Mouse (Mus musculus) ES-Bruce4 (cell line): Measurements from ENCODE around the gene Eif3l. TPM values are rescaled to one million over a fixed set of nuclear protein-coding genes. Genes with fewer than 3 reads are reported as not detected.

Experiments used
- H3K27ac ChIP-seq: 2 replicates; pipeline ENCODE4 v1.5.1; 2012; ENCODE audit warnings: low read length, inconsistent platforms; ENCODE audit not compliant: insufficient read depth
- H3K27me3 ChIP-seq: 2 replicates; pipeline ENCODE4 v1.6.1; 2012; ENCODE audit warnings: mild to moderate bottlenecking, low read length, inconsistent platforms; ENCODE audit not compliant: control insufficient read depth, poor library complexity, insufficient read depth, severe bottlenecking
- H3K36me3 ChIP-seq: 2 replicates; pipeline ENCODE4 v1.6.1; 2012; ENCODE audit warnings: inconsistent platforms, mild to moderate bottlenecking, low read length, moderate library complexity; ENCODE audit not compliant: control insufficient read depth, poor library complexity, insufficient read depth, severe bottlenecking
- H3K4me1 ChIP-seq: one replicate; pipeline ENCODE4 v1.8.1; 2011; ENCODE audit warnings: low read length; ENCODE audit not compliant: control insufficient read depth, insufficient read depth
- H3K4me3 ChIP-seq: 2 replicates; pipeline ENCODE4 v1.5.1; 2011; ENCODE audit warnings: low read depth, mild to moderate bottlenecking, low read length
- H3K9ac ChIP-seq: 2 replicates; pipeline ENCODE4 v1.6.1; 2012; ENCODE audit warnings: low read depth, mild to moderate bottlenecking, inconsistent platforms; ENCODE audit not compliant: poor library complexity, severe bottlenecking
- H3K9me3 ChIP-seq: replicated peaks from 2 replicates; pipeline ENCODE4 v1.6.1; 2012; ENCODE audit warnings: mild to moderate bottlenecking, low read length, inconsistent platforms; ENCODE audit not compliant: control insufficient read depth, poor library complexity, insufficient read depth, severe bottlenecking
- CTCF ChIP-seq: IDR thresholded peaks from one replicate; pipeline ENCODE4 v1.8.1; 2011; ENCODE audit warnings: low read depth, low read length
- EP300 ChIP-seq: IDR thresholded peaks from 2 replicates; pipeline ENCODE4 v1.6.1; 2011; ENCODE audit warnings: low read depth, low read length; ENCODE audit not compliant: insufficient read depth
- POLR2A ChIP-seq: IDR thresholded peaks from one replicate; pipeline ENCODE4 v1.8.1; 2011; ENCODE audit warnings: low read length; ENCODE audit not compliant: insufficient read depth
- polyA plus RNA-seq: library from polyadenylated mRNA; stranded (reverse); fragments of >200 nt; gene quantifications from 2 replicates; pipeline ENCODE4 v1.2.4, GENCODE M21; 2011; ENCODE audit warnings: low read depth; ENCODE audit not compliant: missing spikeins, insufficient read depth, insufficient read length

Eif3l gene
- polyA plus RNA-seq, 1 experiment: 608 TPM

- H3K36me3 ChIP-seq: peaks cover 79% of the 10 kb centered on the region
These were observed 4.6 kb downstream of the Eif3l start for GRCm38 (mm10) chr15:79079567-79079966.

GRCm38 (mm10) chr15:79092284-79092683 is 17.3 kb downstream of the Eif3l start:
- Histone ChIP-seq H3K27me3 (no peaks in the 10 kb centered on the region), H3K4me1 (peaks cover 2% of the 10 kb centered on the region), H3K36me3 (peaks cover 61% of the 10 kb centered on the region), H3K9ac (no peak overlapping the region), H3K27ac (no peak overlapping the region), H3K4me3 (no peak overlapping the region), H3K9me3 (no peaks in the 10 kb centered on the region)
- TF ChIP-seq POLR2A (no peak), CTCF (no peak), EP300 (no peak)

More at GRCm38 (mm10) chr15:79079567-79079966, 4.6 kb downstream of the Eif3l start:
- H3K9me3 ChIP-seq: no peaks in the 10 kb centered on the region
- 0 out of 2 replicates have a peak overlapping the region, but pooled peaks have one; percentile 19 for H3K4me3 ChIP-seq
- TF ChIP-seq EP300: no peak
- no peak for TF ChIP-seq CTCF
- TF ChIP-seq POLR2A: no peak
- no peaks in the 10 kb centered on the region for H3K27me3 ChIP-seq
- H3K27ac ChIP-seq: peak overlapping the region; percentile 15
- peaks cover 4% of the 10 kb centered on the region for H3K4me1 ChIP-seq
- no peak overlapping the region for H3K9ac ChIP-seq

- Histone ChIP-seq H3K27me3 (no peaks in the 10 kb centered on the region), H3K9me3 (no peaks in the 10 kb centered on the region), H3K9ac (no peak overlapping the region), H3K4me3 (no peak overlapping the region), H3K36me3 (peaks cover 56% of the 10 kb centered on the region), H3K27ac (no peak overlapping the region), H3K4me1 (peaks cover 2% of the 10 kb centered on the region)
- TF ChIP-seq EP300 (no peak), CTCF (peak; percentile 75), POLR2A (no peak)
These were observed 18.3 kb downstream of the Eif3l start for GRCm38 (mm10) chr15:79093083-79093839.

GRCm38 (mm10) chr15:79095483-79095882 is 20.5 kb downstream of the Eif3l start:
- TF ChIP-seq EP300 (no peak), CTCF (no peak), POLR2A (no peak)
- Histone ChIP-seq H3K4me1 (no peaks in the 10 kb centered on the region), H3K4me3 (no peak overlapping the region), H3K9ac (no peak overlapping the region), H3K27me3 (no peaks in the 10 kb centered on the region), H3K27ac (no peak overlapping the region), H3K36me3 (peaks cover 39% of the 10 kb centered on the region), H3K9me3 (no peaks in the 10 kb centered on the region)

GRCm38 (mm10) chr15:79096556-79096955 is 21.6 kb downstream of the Eif3l start:
- Histone ChIP-seq H3K27ac (no peak overlapping the region), H3K36me3 (peaks cover 28% of the 10 kb centered on the region), H3K27me3 (no peaks in the 10 kb centered on the region), H3K4me1 (no peaks in the 10 kb centered on the region), H3K4me3 (no peak overlapping the region), H3K9ac (no peak overlapping the region), H3K9me3 (no peaks in the 10 kb centered on the region)
- no peak for TF ChIP-seq EP300
- no peak for TF ChIP-seq CTCF
- TF ChIP-seq POLR2A: no peak

- Histone ChIP-seq H3K27ac (no peak overlapping the region), H3K9me3 (no peaks in the 10 kb centered on the region), H3K4me1 (no peaks in the 10 kb centered on the region), H3K4me3 (no peak overlapping the region), H3K9ac (no peak overlapping the region), H3K27me3 (no peaks in the 10 kb centered on the region), H3K36me3 (peaks cover 22% of the 10 kb centered on the region)
- TF ChIP-seq CTCF: no peak
- no peak for TF ChIP-seq EP300
- no peak for TF ChIP-seq POLR2A
These were observed 22.2 kb downstream of the Eif3l start for GRCm38 (mm10) chr15:79097135-79097534.

- H3K9me3 ChIP-seq: no peaks in the 10 kb centered on the region
- no peak for TF ChIP-seq CTCF
- TF ChIP-seq EP300: no peak
- no peak for TF ChIP-seq POLR2A
- no peaks in the 10 kb centered on the region for H3K27me3 ChIP-seq
- H3K4me3 ChIP-seq: no peak overlapping the region
- H3K4me1 ChIP-seq: no peaks in the 10 kb centered on the region
- no peak overlapping the region for H3K27ac ChIP-seq
- no peak overlapping the region for H3K9ac ChIP-seq
- peaks cover 18% of the 10 kb centered on the region for H3K36me3 ChIP-seq
These were observed 22.6 kb downstream of the Eif3l start for GRCm38 (mm10) chr15:79097611-79098025.
